Mouse (Mus musculus) midbrain, embryonic 11.5 days (tissue): ENCODE results near the gene Rgs3. TPM values are rescaled to one million over a fixed set of nuclear protein-coding genes. Genes with fewer than 3 reads are reported as not detected.

ENCODE experiments used
- ATAC-seq: fragments of 200-750 bp; cut with Nextera tagmentation; 2 replicates; pipeline ENCODE4 v1.8.0; 2017; ENCODE audit warnings: moderate TSS enrichment, moderate library complexity; ENCODE audit not compliant: low FRiP score
- DNase-seq: peaks from one replicate; pipeline ENCODE4 v3.0.0; 2015; ENCODE audit warnings: low spot score; ENCODE audit errors: missing footprints
- H3K27ac ChIP-seq: fragments of 300-500 bp; sonication (generic); 2 replicates; pipeline ENCODE4 v1.5.1; 2014; ENCODE audit warnings: low read depth, low read length
- H3K27me3 ChIP-seq: fragments of 300-500 bp; sonication (generic); 2 replicates; pipeline ENCODE4 v1.6.1; 2014; ENCODE audit warnings: mild to moderate bottlenecking, low read length, moderate library complexity, mixed read lengths; ENCODE audit not compliant: control insufficient read depth, insufficient read depth
- H3K36me3 ChIP-seq: fragments of 300-500 bp; sonication (generic); 2 replicates; pipeline ENCODE4 v1.6.1; 2014; ENCODE audit warnings: mild to moderate bottlenecking, low read length, moderate library complexity, mixed read lengths; ENCODE audit not compliant: control insufficient read depth, insufficient read depth
- H3K4me1 ChIP-seq: fragments of 300-500 bp; sonication (generic); 2 replicates; pipeline ENCODE4 v1.6.1; 2014; ENCODE audit warnings: low read length; ENCODE audit not compliant: control insufficient read depth, insufficient read depth
- H3K4me2 ChIP-seq: fragments of 300-500 bp; sonication (generic); 2 replicates; pipeline ENCODE4 v1.6.1; 2014; ENCODE audit warnings: mild to moderate bottlenecking, moderate library complexity
- H3K4me3 ChIP-seq: fragments of 300-500 bp; sonication (generic); 2 replicates; pipeline ENCODE4 v1.5.1; 2014; ENCODE audit warnings: low read depth, low read length
- H3K9ac ChIP-seq: fragments of 300-500 bp; sonication (generic); 2 replicates; pipeline ENCODE4 v1.6.1; 2014; ENCODE audit warnings: low read length
- H3K9me3 ChIP-seq: fragments of 300-500 bp; sonication (generic); 2 replicates; pipeline ENCODE4 v1.6.1; 2016; ENCODE audit warnings: low read length; ENCODE audit not compliant: control insufficient read depth
- WGBS: fragments of 180-500 bp; shearing (Covaris S2); extraction: QIAGEN DNeasy Blood & Tissue Kit; methylation state at CpG from one replicate; pipeline ENCODE4 v1.1.7; 2014; 5-methylcytosine and 5-hydroxymethylcytosine counted together
- polyA plus RNA-seq: library from polyadenylated mRNA; unstranded; fragments of >200 nt; fragmentation: Nextera tagmentation; extraction: Ambion mirVana; gene quantifications from 2 replicates; pipeline ENCODE4 v1.2.1, GENCODE M21; 2014

Gene Rgs3
- polyA plus RNA-seq, 1 experiment from 2014 or later, result 23.9 TPM

DNA sequence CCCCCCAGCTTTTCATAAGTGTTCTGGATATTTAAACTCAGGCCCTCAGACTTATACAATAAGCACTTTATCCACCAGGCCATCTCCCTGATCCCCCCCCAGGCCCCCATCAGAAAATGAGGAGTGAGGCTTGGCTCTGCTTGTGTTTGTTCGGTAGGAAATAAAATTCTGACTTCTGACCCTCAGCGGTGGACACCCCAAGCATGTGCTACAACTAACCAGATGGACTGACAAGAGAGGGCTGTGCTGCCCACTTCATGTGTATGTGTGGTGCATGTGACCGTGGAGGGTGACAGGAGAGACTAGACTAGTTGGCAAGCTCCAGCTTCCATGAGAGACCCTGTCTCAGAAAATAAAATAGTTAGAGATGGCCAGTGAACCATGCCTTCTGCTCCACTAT, 171.2 kb downstream of the Rgs3 start:
- 90% methylated on average over 3 of the region's 3 CpGs for WGBS
- Histone ChIP-seq H3K36me3 (no peaks in the 10 kb centered on the region), H3K9me3 (no peaks in the 10 kb centered on the region), H3K9ac (no peak overlapping the region), H3K27ac (no peak overlapping the region), H3K4me1 (no peaks in the 10 kb centered on the region), H3K4me3 (no peak overlapping the region), H3K27me3 (no peaks in the 10 kb centered on the region), H3K4me2 (no peak overlapping the region)
- DNase-seq (no peak), ATAC-seq (no peak)

- Histone ChIP-seq H3K4me3 (no peak overlapping the region), H3K9ac (no peak overlapping the region), H3K27me3 (no peaks in the 10 kb centered on the region), H3K4me2 (no peak overlapping the region), H3K4me1 (no peaks in the 10 kb centered on the region), H3K27ac (no peak overlapping the region), H3K9me3 (no peaks in the 10 kb centered on the region), H3K36me3 (no peaks in the 10 kb centered on the region)
- ATAC-seq, result no peak
- DNase-seq, result no peak
- 88% methylated on average over 6 of the region's 6 CpGs for WGBS
Observed at GRCm38 (mm10) chr4:62731531-62732063, 171.9 kb downstream of the Rgs3 start.

- Histone ChIP-seq H3K27ac (no peak overlapping the region), H3K36me3 (no peaks in the 10 kb centered on the region), H3K4me1 (no peaks in the 10 kb centered on the region), H3K27me3 (no peaks in the 10 kb centered on the region), H3K9ac (no peak overlapping the region), H3K4me2 (no peak overlapping the region), H3K4me3 (no peak overlapping the region), H3K9me3 (no peaks in the 10 kb centered on the region)
- 84% methylated on average over 7 of the region's 7 CpGs for WGBS
- DNase-seq, result no peak
- no peak for ATAC-seq
Observed at GRCm38 (mm10) chr4:62732096-62732495, 172.4 kb downstream of the Rgs3 start.

DNA sequence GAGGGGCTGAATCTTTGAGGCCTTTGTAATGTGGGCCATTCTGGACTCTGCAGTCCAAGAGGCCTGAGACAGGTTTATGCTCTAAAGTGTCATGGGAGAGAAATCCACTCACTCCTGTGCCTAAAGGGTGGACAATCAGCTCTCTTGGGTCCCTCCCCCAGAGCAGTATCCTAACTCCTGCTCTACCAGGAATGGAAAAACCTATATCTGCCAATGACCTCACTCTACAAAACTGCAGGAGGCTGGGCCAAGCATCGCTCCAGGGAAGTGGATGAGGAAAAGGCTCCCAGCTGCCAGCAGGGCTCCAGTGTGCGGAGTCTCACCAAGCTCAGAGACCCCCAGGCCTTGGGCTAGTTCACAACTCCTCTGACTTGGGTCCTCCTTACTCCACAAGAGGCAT, 173.2 kb downstream of the Rgs3 start:
- no peak overlapping the region for H3K4me3 ChIP-seq
- no peak overlapping the region for H3K4me2 ChIP-seq
- H3K9ac ChIP-seq, result no peak overlapping the region
- WGBS, result 71% methylated on average over 2 of the region's 2 CpGs
- H3K9me3 ChIP-seq, result no peaks in the 10 kb centered on the region
- H3K27me3 ChIP-seq, result no peaks in the 10 kb centered on the region
- no peaks in the 10 kb centered on the region for H3K4me1 ChIP-seq
- ATAC-seq, result no peak
- no peak overlapping the region for H3K27ac ChIP-seq
- H3K36me3 ChIP-seq, result no peaks in the 10 kb centered on the region
- no peak for DNase-seq

DNA sequence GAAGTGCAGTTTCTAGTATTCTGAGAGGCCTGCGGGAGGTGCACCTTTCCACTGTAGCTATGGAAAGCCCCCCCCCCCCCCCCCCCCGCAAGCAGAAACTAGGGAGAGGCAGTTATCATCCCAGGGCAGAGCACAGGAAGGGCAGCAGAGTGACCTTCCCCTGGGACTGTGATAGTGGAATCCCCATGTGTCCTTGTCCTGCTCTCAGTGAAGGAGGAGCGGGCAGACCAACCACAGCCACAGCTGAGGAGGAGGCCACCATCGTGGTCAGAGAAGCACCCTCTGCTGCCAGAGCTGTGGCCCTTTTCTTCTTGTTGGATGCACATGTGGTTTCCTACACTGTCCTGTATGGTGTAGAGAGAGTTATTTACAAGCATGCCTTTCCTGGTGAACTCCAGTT, 174.3 kb downstream of the Rgs3 start:
- Histone ChIP-seq H3K4me3 (no peak overlapping the region), H3K27me3 (no peaks in the 10 kb centered on the region), H3K27ac (no peak overlapping the region), H3K4me1 (no peaks in the 10 kb centered on the region), H3K9me3 (no peaks in the 10 kb centered on the region), H3K9ac (no peak overlapping the region), H3K36me3 (no peaks in the 10 kb centered on the region), H3K4me2 (no peak overlapping the region)
- ATAC-seq, result no peak
- 73% methylated on average over 3 of the region's 4 CpGs for WGBS
- no peak for DNase-seq

- Histone ChIP-seq H3K4me2 (no peak overlapping the region), H3K9ac (no peak overlapping the region), H3K9me3 (no peaks in the 10 kb centered on the region), H3K4me3 (no peak overlapping the region), H3K27ac (no peak overlapping the region), H3K27me3 (no peaks in the 10 kb centered on the region), H3K4me1 (no peaks in the 10 kb centered on the region), H3K36me3 (no peaks in the 10 kb centered on the region)
- ATAC-seq (no peak), DNase-seq (no peak)
- 72% methylated on average over 8 of the region's 8 CpGs for WGBS
Observed at GRCm38 (mm10) chr4:62735291-62735690, 175.6 kb downstream of the Rgs3 start.

GRCm38 (mm10) chr4:62735878-62736277, 176.2 kb downstream of the Rgs3 start:
- Histone ChIP-seq H3K36me3 (no peaks in the 10 kb centered on the region), H3K4me2 (no peak overlapping the region), H3K4me3 (no peak overlapping the region), H3K9ac (no peak overlapping the region), H3K9me3 (no peaks in the 10 kb centered on the region), H3K4me1 (no peaks in the 10 kb centered on the region), H3K27ac (no peak overlapping the region), H3K27me3 (no peaks in the 10 kb centered on the region)
- WGBS, result 70% methylated on average over 9 of the region's 9 CpGs
- DNase-seq, result no peak
- ATAC-seq, result no peak

DNA sequence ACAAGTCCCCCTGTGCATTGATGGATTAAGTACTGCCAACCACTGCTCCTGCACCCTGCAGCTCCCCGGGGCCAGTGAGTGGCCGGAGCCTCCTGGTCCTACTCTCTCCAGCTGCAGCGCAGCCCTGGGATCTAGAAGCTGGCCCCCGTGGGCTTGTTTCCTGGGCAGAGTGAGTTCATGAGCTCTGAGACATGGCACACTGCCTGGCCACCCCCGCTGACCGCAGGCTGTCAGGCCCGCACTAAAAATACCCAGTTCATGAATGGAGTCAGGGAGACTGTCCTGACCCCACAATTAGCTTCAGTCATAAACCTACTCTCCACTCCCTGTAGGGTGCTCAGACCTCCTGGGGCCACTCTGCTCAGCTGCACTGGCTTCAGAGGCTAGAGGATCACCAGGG, 176.8 kb downstream of the Rgs3 start:
- Histone ChIP-seq H3K27me3 (no peaks in the 10 kb centered on the region), H3K27ac (no peak overlapping the region), H3K4me1 (peaks cover under 1% of the 10 kb centered on the region), H3K9me3 (no peaks in the 10 kb centered on the region), H3K4me2 (no peak overlapping the region), H3K9ac (no peak overlapping the region), H3K36me3 (no peaks in the 10 kb centered on the region), H3K4me3 (no peak overlapping the region)
- no peak for DNase-seq
- WGBS, result 64% methylated on average over 7 of the region's 7 CpGs
- no peak for ATAC-seq

- H3K4me3 ChIP-seq, result no peak overlapping the region
- no peak overlapping the region for H3K9ac ChIP-seq
- no peaks in the 10 kb centered on the region for H3K36me3 ChIP-seq
- no peak overlapping the region for H3K27ac ChIP-seq
- H3K27me3 ChIP-seq, result no peaks in the 10 kb centered on the region
- WGBS, result 86% methylated on average over 3 of the region's 3 CpGs
- no peak overlapping the region for H3K4me2 ChIP-seq
- DNase-seq, result no peak
- H3K4me1 ChIP-seq, result peaks cover 6% of the 10 kb centered on the region
- no peaks in the 10 kb centered on the region for H3K9me3 ChIP-seq
- no peak for ATAC-seq
Observed at GRCm38 (mm10) chr4:62736904-62737303, 177.3 kb downstream of the Rgs3 start.
